Mouse (Mus musculus): Measurements from ENCODE around the gene Fbxl16. TPM values are rescaled to one million over a fixed set of nuclear protein-coding genes. Genes with fewer than 3 reads are reported as not detected.

Fbxl16 gene
- polyA plus RNA-seq, 1 experiment from 2014 or later = 1.3 TPM

GRCm38 (mm10) chr17:25791843-25792527 is 16.9 kb upstream of the Fbxl16 start:
- peaks cover 9% of the 10 kb centered on the region; the same call in 1 of the 2 replicates for H3K36me3 ChIP-seq (ENCODE audit: control insufficient read depth, insufficient read depth, low read length)
- peak; percentile 85 for DNase-seq (ENCODE audit: low spot score)
- H3K4me1 ChIP-seq (replicated peaks; ENCODE audit: control insufficient read depth, insufficient read depth) = peaks cover 3% of the 10 kb centered on the region; the same call in 1 of the 2 replicates
- TF ChIP-seq EP300 (optimal IDR thresholded peaks at IDR 0.05) (no peak), CTCF (IDR thresholded peaks at IDR 0.05; ENCODE audit: low read depth) (no peak)
- H3K27me3 ChIP-seq (ENCODE audit: control insufficient read depth, insufficient read depth, low read length) = no peaks in the 10 kb centered on the region
- H3K9me3 ChIP-seq (ENCODE audit: control insufficient read depth, low read length) = no peaks in the 10 kb centered on the region
- H3K4me2 ChIP-seq (replicated peaks; ENCODE audit: low read depth) = peak overlapping the region; percentile 87
- H3K9ac ChIP-seq (ENCODE audit: low read length) = peak overlapping the region; percentile 76
- peak; percentile 78 for ATAC-seq (ENCODE audit: low FRiP score, low TSS enrichment)
- peak overlapping the region; percentile 93 for H3K27ac ChIP-seq (replicated peaks)
- under 1% methylated on average over 45 of the region's 45 CpGs for WGBS
- H3K4me3 ChIP-seq (ENCODE audit: low read depth, low read length) = peak overlapping the region; percentile 79

- ATAC-seq (ENCODE audit: low FRiP score, low TSS enrichment) (peak; percentile 50; the same call in 1 of the 2 replicates), DNase-seq (ENCODE audit: low spot score) (peak; percentile 68)
- TF ChIP-seq EP300 (optimal IDR thresholded peaks at IDR 0.05) = no peak
- TF ChIP-seq CTCF (IDR thresholded peaks at IDR 0.05; ENCODE audit: low read depth) = no peak
- H3K4me1 ChIP-seq (replicated peaks; ENCODE audit: control insufficient read depth, insufficient read depth) = peaks cover 3% of the 10 kb centered on the region; the same call in 1 of the 2 replicates
- H3K4me3 ChIP-seq (ENCODE audit: low read depth, low read length) = peak within 1 kb of the TSS; percentile 79
- H3K9me3 ChIP-seq (ENCODE audit: control insufficient read depth, low read length) = no peaks in the 10 kb centered on the region
- under 1% methylated on average over 14 of the region's 14 CpGs for WGBS
- H3K36me3 ChIP-seq (ENCODE audit: control insufficient read depth, insufficient read depth, low read length) = peaks cover 9% of the 10 kb centered on the region; the same call in 1 of the 2 replicates
- no peaks in the 10 kb centered on the region for H3K27me3 ChIP-seq (ENCODE audit: control insufficient read depth, insufficient read depth, low read length)
- peak within 1 kb of the TSS; percentile 76 for H3K9ac ChIP-seq (ENCODE audit: low read length)
- peak within 1 kb of the TSS; percentile 87 for H3K4me2 ChIP-seq (replicated peaks; ENCODE audit: low read depth)
- H3K27ac ChIP-seq (replicated peaks) = peak within 1 kb of the TSS; percentile 93
Observed at GRCm38 (mm10) chr17:25792615-25793014, 16.3 kb upstream of the Fbxl16 start, which contains the start of gene Fam173a. Fam173a (minus strand) TSS chr17:25792901.

- DNase-seq (ENCODE audit: low spot score) (no peak), ATAC-seq (ENCODE audit: low FRiP score, low TSS enrichment) (no peak)
- TF ChIP-seq EP300 (optimal IDR thresholded peaks at IDR 0.05) = no peak
- TF ChIP-seq CTCF (IDR thresholded peaks at IDR 0.05; ENCODE audit: low read depth) = no peak
- Histone ChIP-seq H3K9ac (ENCODE audit: low read length) (no peak overlapping the region), H3K36me3 (ENCODE audit: control insufficient read depth, insufficient read depth, low read length) (peaks cover 9% of the 10 kb centered on the region; the same call in 1 of the 2 replicates), H3K27ac (replicated peaks) (no peak overlapping the region), H3K4me1 (replicated peaks; ENCODE audit: control insufficient read depth, insufficient read depth) (peaks cover 3% of the 10 kb centered on the region; the same call in 1 of the 2 replicates), H3K27me3 (ENCODE audit: control insufficient read depth, insufficient read depth, low read length) (no peaks in the 10 kb centered on the region), H3K4me2 (replicated peaks; ENCODE audit: low read depth) (no peak overlapping the region), H3K9me3 (ENCODE audit: control insufficient read depth, low read length) (no peaks in the 10 kb centered on the region), H3K4me3 (ENCODE audit: low read depth, low read length) (no peak overlapping the region)
- WGBS = 69% methylated on average over 13 of the region's 13 CpGs
Observed at GRCm38 (mm10) chr17:25794197-25794596, 14.7 kb upstream of the Fbxl16 start.

- Histone ChIP-seq H3K27me3 (ENCODE audit: control insufficient read depth, insufficient read depth, low read length) (no peaks in the 10 kb centered on the region), H3K36me3 (ENCODE audit: control insufficient read depth, insufficient read depth, low read length) (peaks cover 3% of the 10 kb centered on the region; the same call in 1 of the 2 replicates), H3K4me2 (replicated peaks; ENCODE audit: low read depth) (no peak overlapping the region), H3K27ac (replicated peaks) (0 out of 2 replicates have a peak overlapping the region, but pooled peaks have one; percentile 4), H3K4me1 (replicated peaks; ENCODE audit: control insufficient read depth, insufficient read depth) (peaks cover 3% of the 10 kb centered on the region; the same call in 1 of the 2 replicates), H3K9me3 (ENCODE audit: control insufficient read depth, low read length) (no peaks in the 10 kb centered on the region), H3K4me3 (ENCODE audit: low read depth, low read length) (no peak overlapping the region), H3K9ac (ENCODE audit: low read length) (no peak overlapping the region)
- no peak for TF ChIP-seq EP300 (optimal IDR thresholded peaks at IDR 0.05)
- no peak for TF ChIP-seq CTCF (IDR thresholded peaks at IDR 0.05; ENCODE audit: low read depth)
- DNase-seq (ENCODE audit: low spot score) = no peak
- no peak for ATAC-seq (ENCODE audit: low FRiP score, low TSS enrichment)
- 87% methylated on average over 17 of the region's 17 CpGs for WGBS
Observed at GRCm38 (mm10) chr17:25794998-25795397, 13.9 kb upstream of the Fbxl16 start.

GRCm38 (mm10) chr17:25795609-25796092 is 13.2 kb upstream of the Fbxl16 start, which contains the start of gene AC134908.4:
AC134908.4 (minus strand) TSS chr17:25795659.
- Histone ChIP-seq H3K9me3 (ENCODE audit: control insufficient read depth, low read length) (no peaks in the 10 kb centered on the region), H3K9ac (ENCODE audit: low read length) (peak within 1 kb of the TSS; percentile 66), H3K27me3 (ENCODE audit: control insufficient read depth, insufficient read depth, low read length) (no peaks in the 10 kb centered on the region), H3K27ac (replicated peaks) (peak within 1 kb of the TSS; percentile 8; the same call in 1 of the 2 replicates), H3K36me3 (ENCODE audit: control insufficient read depth, insufficient read depth, low read length) (0 out of 2 replicates have a peak, but pooled peaks cover under 1% of the 10 kb centered on the region), H3K4me2 (replicated peaks; ENCODE audit: low read depth) (peak within 1 kb of the TSS; percentile 86), H3K4me1 (replicated peaks; ENCODE audit: control insufficient read depth, insufficient read depth) (peaks cover 3% of the 10 kb centered on the region; the same call in 1 of the 2 replicates), H3K4me3 (ENCODE audit: low read depth, low read length) (peak within 1 kb of the TSS; percentile 75)
- ATAC-seq (ENCODE audit: low FRiP score, low TSS enrichment) (no peak), DNase-seq (ENCODE audit: low spot score) (no peak)
- 45% methylated on average over 6 of the region's 6 CpGs for WGBS
- TF ChIP-seq CTCF (IDR thresholded peaks at IDR 0.05; ENCODE audit: low read depth) (no peak), EP300 (optimal IDR thresholded peaks at IDR 0.05) (no peak)

Data from stomach, postnatal 0 days (tissue).